Mouse (Mus musculus): Measurements from ENCODE around the gene Gm17949. TPM values are rescaled to one million over a fixed set of nuclear protein-coding genes. Genes with fewer than 3 reads are reported as not detected.

Gene Gm17949
- total and polyA plus RNA-seq, 2 experiments from 2014 or later: 0.45 TPM; not detected in 1

DNA sequence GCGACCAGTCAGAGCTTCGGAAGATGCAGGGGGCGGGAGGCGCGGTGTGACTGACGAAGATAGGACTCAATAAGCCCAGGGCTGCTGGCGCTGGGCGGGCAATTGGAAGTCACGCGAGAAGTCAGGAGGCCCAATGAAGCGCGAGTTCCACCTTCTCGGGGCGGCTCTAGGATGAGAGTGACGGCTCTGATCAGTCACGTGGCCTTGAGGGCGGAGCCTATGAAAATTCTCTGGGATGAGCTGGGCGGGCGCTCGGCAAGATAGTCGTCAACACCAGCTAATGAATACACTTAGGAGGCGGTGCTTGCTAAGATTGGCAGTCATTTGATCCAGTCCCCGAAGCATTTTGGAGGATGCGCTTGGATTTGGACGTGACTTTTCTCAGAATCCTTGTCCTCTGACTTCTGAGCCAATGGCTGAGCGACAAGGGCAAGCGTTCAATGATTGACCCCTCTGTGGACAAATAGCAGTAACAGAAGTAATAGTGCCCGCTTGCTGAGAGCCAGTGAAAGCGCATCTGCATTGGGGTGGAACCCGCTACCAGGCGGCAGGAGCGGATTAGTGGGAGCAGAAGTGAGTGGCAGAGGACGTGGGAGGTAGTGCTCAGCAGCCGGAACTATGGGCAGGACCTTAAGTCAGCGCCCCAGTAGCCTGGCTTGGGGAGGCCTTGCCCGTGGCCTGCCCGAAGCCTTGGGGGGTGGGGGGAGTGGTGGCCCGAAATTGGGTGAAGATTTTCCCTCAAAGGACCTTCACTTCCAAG lies 20.6 kb downstream of the Gm17949 start:
- no peaks in the 10 kb centered on the region for H3K27me3 ChIP-seq (ENCODE audit: control insufficient read depth, insufficient read depth, low read length)
- WGBS: under 1% methylated on average over 38 of the region's 38 CpGs

DNA sequence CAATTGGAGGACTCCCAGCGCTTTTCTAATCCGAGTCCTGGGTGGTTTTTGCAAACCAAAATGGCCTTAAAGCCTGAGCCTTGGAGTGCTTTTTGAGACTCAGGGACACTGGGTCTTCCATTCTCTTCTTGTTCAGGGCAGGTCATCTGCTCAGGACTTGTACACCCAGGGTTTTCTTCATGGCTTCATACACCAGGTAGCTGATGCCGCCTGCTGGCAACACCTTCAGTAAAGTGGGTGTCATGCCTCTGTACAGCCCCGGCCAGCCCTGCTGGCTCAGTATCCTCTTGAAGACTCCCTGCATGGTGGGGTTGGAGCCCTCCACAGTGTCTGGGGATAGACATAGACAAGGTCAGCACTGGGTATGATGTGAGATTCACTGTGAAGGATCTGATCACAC lies 21.6 kb downstream of the Gm17949 start:
- peak overlapping the region; percentile 62; the same call in 1 of the 2 replicates for H3K4me2 ChIP-seq (ENCODE audit: low read depth, low read length)
- no peak for ATAC-seq (ENCODE audit: insufficient read depth, low read depth)
- no peak overlapping the region for H3K4me3 ChIP-seq (ENCODE audit: low read depth, low read length)
- H3K4me1 ChIP-seq (ENCODE audit: control insufficient read depth, insufficient read depth): peaks cover 19% of the 10 kb centered on the region
- no peaks in the 10 kb centered on the region for H3K9me3 ChIP-seq (replicated peaks; ENCODE audit: control insufficient read depth, low read length)
- no peak for DNase-seq (ENCODE audit: low spot score)
- no peak overlapping the region for H3K9ac ChIP-seq (replicated peaks; ENCODE audit: low read depth, low read length)
- H3K27ac ChIP-seq (ENCODE audit: low read depth): no peak overlapping the region
- H3K36me3 ChIP-seq (replicated peaks; ENCODE audit: control insufficient read depth, insufficient read depth, low read length): peaks cover 10% of the 10 kb centered on the region
- TF ChIP-seq EP300 (IDR thresholded peaks at IDR 0.05; ENCODE audit: low read depth) (no peak), CTCF (IDR thresholded peaks at IDR 0.05; ENCODE audit: low read depth) (no peak)
- 93% methylated on average over 4 of the region's 4 CpGs for WGBS
- H3K27me3 ChIP-seq (ENCODE audit: control insufficient read depth, insufficient read depth, low read length): no peaks in the 10 kb centered on the region

More for the DNA sequence above, 20.6 kb downstream of the Gm17949 start:
- H3K4me1 ChIP-seq (ENCODE audit: control insufficient read depth, insufficient read depth): peaks cover 19% of the 10 kb centered on the region
- peak overlapping the region; percentile 89 for H3K27ac ChIP-seq (ENCODE audit: low read depth)
- TF ChIP-seq CTCF (IDR thresholded peaks at IDR 0.05; ENCODE audit: low read depth) (no peak), EP300 (IDR thresholded peaks at IDR 0.05; ENCODE audit: low read depth) (no peak)
- H3K36me3 ChIP-seq (replicated peaks; ENCODE audit: control insufficient read depth, insufficient read depth, low read length): peaks cover 19% of the 10 kb centered on the region
- peak overlapping the region; percentile 62 for H3K4me2 ChIP-seq (ENCODE audit: low read depth, low read length)
- H3K9me3 ChIP-seq (replicated peaks; ENCODE audit: control insufficient read depth, low read length): no peaks in the 10 kb centered on the region
- peak overlapping the region; percentile 36 for H3K4me3 ChIP-seq (ENCODE audit: low read depth, low read length)
- DNase-seq (ENCODE audit: low spot score) (peak; percentile 100), ATAC-seq (ENCODE audit: insufficient read depth, low read depth) (peak; percentile 95)
- peak overlapping the region; percentile 40; the same call in 1 of the 2 replicates for H3K9ac ChIP-seq (replicated peaks; ENCODE audit: low read depth, low read length)

DNA sequence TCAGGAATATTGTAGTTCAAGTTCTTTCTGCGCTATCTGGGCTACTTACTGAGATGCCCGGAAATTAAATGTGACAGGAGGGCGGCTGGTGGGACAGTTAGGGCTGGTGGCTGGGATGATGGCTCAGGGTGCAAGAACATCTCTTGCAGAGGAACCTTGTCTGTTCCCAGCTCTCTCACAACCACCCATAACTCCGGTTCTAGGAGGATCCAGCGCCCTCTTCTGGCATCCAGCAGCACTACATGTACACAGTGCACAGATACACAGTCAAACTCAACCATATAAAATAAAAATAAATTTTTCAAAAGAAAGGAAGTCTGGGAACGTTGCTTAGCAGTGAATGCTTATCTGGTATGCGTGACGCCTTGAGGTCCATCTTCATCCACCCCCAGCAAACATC lies 27.7 kb downstream of the Gm17949 start:
- Histone ChIP-seq H3K36me3 (replicated peaks; ENCODE audit: control insufficient read depth, insufficient read depth, low read length) (no peaks in the 10 kb centered on the region), H3K9ac (replicated peaks; ENCODE audit: low read depth, low read length) (no peak overlapping the region), H3K27ac (ENCODE audit: low read depth) (no peak overlapping the region), H3K9me3 (replicated peaks; ENCODE audit: control insufficient read depth, low read length) (no peaks in the 10 kb centered on the region), H3K27me3 (ENCODE audit: control insufficient read depth, insufficient read depth, low read length) (no peaks in the 10 kb centered on the region), H3K4me2 (ENCODE audit: low read depth, low read length) (no peak overlapping the region), H3K4me1 (ENCODE audit: control insufficient read depth, insufficient read depth) (no peaks in the 10 kb centered on the region; the same call in 1 of the 2 replicates), H3K4me3 (ENCODE audit: low read depth, low read length) (no peak overlapping the region)
- ATAC-seq (ENCODE audit: insufficient read depth, low read depth): no peak
- WGBS: 37% methylated on average over 8 of the region's 8 CpGs
- no peak for DNase-seq (ENCODE audit: low spot score)
- TF ChIP-seq CTCF (IDR thresholded peaks at IDR 0.05; ENCODE audit: low read depth) (no peak), EP300 (IDR thresholded peaks at IDR 0.05; ENCODE audit: low read depth) (no peak)

GRCm38 (mm10) chr17:57041554-57041953 lies 30.3 kb downstream of the Gm17949 start, which contains the start of gene Slc25a41:
Gene Slc25a41 (minus strand): TSS chr17:57041654.
- TF ChIP-seq EP300 (IDR thresholded peaks at IDR 0.05; ENCODE audit: low read depth): no peak
- no peak for TF ChIP-seq CTCF (IDR thresholded peaks at IDR 0.05; ENCODE audit: low read depth)
- DNase-seq (ENCODE audit: low spot score): no peak
- Histone ChIP-seq H3K27ac (ENCODE audit: low read depth) (no peak within 1 kb of the TSS), H3K4me1 (ENCODE audit: control insufficient read depth, insufficient read depth) (no peaks in the 10 kb centered on the region; the same call in 1 of the 2 replicates), H3K36me3 (replicated peaks; ENCODE audit: control insufficient read depth, insufficient read depth, low read length) (0 out of 2 replicates have a peak, but pooled peaks cover 13% of the 10 kb centered on the region), H3K27me3 (ENCODE audit: control insufficient read depth, insufficient read depth, low read length) (no peaks in the 10 kb centered on the region), H3K4me3 (ENCODE audit: low read depth, low read length) (no peak within 1 kb of the TSS), H3K9ac (replicated peaks; ENCODE audit: low read depth, low read length) (no peak within 1 kb of the TSS), H3K4me2 (ENCODE audit: low read depth, low read length) (no peak within 1 kb of the TSS), H3K9me3 (replicated peaks; ENCODE audit: control insufficient read depth, low read length) (no peaks in the 10 kb centered on the region)
- no peak for ATAC-seq (ENCODE audit: insufficient read depth, low read depth)
- WGBS: 69% methylated on average over 8 of the region's 8 CpGs

DNA sequence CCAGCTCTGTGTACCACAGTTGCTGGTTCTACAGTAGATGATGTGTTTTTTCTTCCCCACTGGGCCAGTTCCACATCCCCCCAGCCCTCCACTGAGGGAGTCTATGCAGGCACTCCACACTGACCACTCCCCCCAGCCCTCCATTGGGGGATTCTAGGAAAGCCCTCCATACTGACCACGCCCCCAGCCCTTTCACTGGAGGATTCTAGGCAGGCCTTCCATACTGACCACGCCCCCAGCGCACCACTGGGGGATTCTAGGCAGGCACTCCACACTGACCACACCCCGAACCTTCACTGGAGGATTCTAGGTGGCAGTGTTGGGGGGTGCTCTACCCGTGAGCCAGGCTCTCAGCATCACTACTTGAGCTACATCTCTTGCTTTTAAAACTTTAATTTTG lies 36.1 kb downstream of the Gm17949 start:
- H3K4me1 ChIP-seq (ENCODE audit: control insufficient read depth, insufficient read depth): no peaks in the 10 kb centered on the region; the same call in 1 of the 2 replicates
- no peak overlapping the region for H3K9ac ChIP-seq (replicated peaks; ENCODE audit: low read depth, low read length)
- H3K27ac ChIP-seq (ENCODE audit: low read depth): no peak overlapping the region
- 33% methylated on average over 5 of the region's 5 CpGs for whole genome bisulfite sequencing
- H3K27me3 ChIP-seq (ENCODE audit: control insufficient read depth, insufficient read depth, low read length): no peaks in the 10 kb centered on the region
- DNase-seq (ENCODE audit: low spot score) (no peak), ATAC-seq (ENCODE audit: insufficient read depth, low read depth) (peak; percentile 15; the same call in 1 of the 2 replicates)
- no peak overlapping the region for H3K4me2 ChIP-seq (ENCODE audit: low read depth, low read length)
- no peaks in the 10 kb centered on the region for H3K9me3 ChIP-seq (replicated peaks; ENCODE audit: control insufficient read depth, low read length)
- no peak overlapping the region for H3K4me3 ChIP-seq (ENCODE audit: low read depth, low read length)
- peaks cover 24% of the 10 kb centered on the region; the same call in 1 of the 2 replicates for H3K36me3 ChIP-seq (replicated peaks; ENCODE audit: control insufficient read depth, insufficient read depth, low read length)
- TF ChIP-seq CTCF (IDR thresholded peaks at IDR 0.05; ENCODE audit: low read depth) (no peak), EP300 (IDR thresholded peaks at IDR 0.05; ENCODE audit: low read depth) (no peak)

Measured in heart, postnatal 0 days (tissue).